Mouse (Mus musculus) neutrophil, adult 5-6 weeks (primary cell): ENCODE results near the gene Ccdc85c. TPM values are rescaled to one million over a fixed set of nuclear protein-coding genes. Genes with fewer than 3 reads are reported as not detected.

Experiments used
- ATAC-seq: fragments of 151-379, 151-347 bp; 2 replicates; pipeline ENCODE4 v1.8.0; 2017; ENCODE audit warnings: mild to moderate bottlenecking, moderate TSS enrichment; ENCODE audit not compliant: insufficient number of reproducible peaks, poor library complexity, low FRiP score, severe bottlenecking; ENCODE audit errors: extremely low read depth
- total RNA-seq: library from RNA; stranded (forward); fragments of 200-1000 nt; gene quantifications from 2 replicates; pipeline ENCODE4 v1.2.3, GENCODE M21; 2017

The Ccdc85c gene
- total RNA-seq, 1 experiment from 2014 or later: 0.23 TPM

DNA sequence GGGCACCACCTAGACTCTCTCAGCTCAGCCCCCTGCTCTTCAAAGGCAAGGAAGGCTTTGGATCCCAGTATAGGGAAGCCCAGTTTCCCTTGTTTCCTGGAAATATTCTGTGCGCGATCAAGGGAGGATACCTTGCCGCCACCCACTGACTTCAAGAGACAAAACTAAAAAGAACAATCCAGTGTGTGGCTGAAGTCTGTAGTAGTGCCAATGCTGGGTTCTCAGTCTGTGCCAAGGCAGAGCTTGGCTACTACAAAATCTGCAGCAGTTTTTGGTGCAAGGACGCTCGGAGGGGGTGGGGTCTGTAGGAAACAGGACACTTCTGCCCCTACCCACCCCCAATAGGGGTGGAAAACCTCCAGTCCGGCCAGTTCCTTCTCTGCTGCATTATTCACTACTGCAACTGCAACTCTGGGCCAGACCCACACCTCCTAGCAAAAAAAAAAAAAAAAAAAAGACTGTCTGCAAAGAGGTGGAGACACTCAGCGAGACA lies 3.0 kb downstream of the Ccdc85c start:
- ATAC-seq: no peak

- no peak for ATAC-seq
These were observed 3.7 kb downstream of the Ccdc85c start for GRCm38 (mm10) chr12:108271351-108272142.

DNA sequence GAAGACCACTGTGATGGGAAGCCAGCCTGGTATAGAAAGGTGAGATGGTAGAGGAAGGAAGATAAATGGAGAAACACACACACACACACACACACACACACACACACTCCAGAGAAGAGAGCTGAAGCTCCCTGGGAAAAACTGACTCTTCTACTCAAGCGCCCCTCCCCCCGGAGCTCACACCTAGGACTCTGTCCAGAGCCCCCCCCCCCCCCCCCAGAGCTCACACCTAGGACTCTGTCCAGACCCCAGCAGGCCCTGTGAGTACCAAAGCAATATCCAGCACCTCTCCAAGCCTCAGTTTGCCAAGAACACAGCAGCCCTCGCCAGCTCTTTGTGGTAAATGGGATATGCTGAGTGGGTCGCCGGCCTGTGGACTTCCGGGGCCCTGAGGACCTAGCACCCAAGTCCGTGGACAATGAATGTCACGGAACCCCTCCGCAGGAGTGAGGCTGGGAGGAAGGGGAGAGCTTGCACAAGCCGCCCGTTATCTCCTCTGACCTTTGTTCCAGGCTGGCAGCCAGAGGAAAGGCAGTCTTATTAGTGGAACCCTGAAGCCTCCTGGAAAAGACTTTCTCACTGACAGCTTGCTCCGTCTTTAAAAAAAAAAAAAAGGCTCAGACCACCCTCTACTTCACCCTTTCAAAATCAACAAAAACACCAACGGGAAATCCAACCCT lies 4.8 kb downstream of the Ccdc85c start:
- ATAC-seq: no peak

- ATAC-seq: no peak
These were observed 5.5 kb downstream of the Ccdc85c start for GRCm38 (mm10) chr12:108269699-108270098.

- ATAC-seq: no peak
These were observed 6.3 kb downstream of the Ccdc85c start for GRCm38 (mm10) chr12:108268970-108269369.

DNA sequence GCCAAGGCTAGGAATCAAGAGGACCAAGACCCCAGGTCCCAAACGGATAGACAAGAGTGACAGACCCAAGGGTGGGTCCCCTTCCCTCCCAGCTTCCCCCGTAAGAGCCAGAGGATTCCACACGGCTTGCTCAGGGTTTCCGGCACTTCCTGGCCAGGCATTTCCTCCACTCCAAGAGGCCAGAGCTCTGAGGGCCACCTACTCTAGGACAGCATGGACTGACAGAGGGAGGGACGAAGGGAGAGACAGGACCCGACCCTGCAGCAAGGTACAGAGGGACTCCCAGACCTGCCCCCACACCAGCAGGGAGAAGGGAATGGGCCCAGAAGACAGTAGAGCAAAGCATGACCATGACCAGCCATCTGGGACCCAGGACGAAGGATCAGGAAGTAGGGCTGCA lies 7.6 kb downstream of the Ccdc85c start:
- ATAC-seq: no peak

GRCm38 (mm10) chr12:108265831-108266619 lies 9.2 kb downstream of the Ccdc85c start:
- ATAC-seq: no peak

DNA sequence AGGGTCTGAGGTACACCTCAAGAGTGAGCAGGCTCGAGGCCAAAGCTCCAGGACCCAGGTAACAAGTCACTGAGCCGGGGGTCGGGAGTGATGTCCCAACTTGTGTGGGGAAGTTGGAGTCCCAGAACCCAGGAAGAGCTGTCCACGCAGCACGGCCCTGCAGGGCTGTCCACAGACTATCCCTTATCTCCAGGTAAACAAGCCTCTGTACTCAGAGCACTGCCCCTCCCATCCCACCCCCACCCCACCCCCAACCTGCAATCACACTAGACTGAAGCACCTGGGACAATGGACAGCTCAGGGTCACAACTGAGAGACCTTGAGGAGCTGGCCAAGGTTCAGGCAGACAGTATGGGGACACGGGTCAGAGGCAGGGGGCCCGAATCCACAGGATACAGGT lies 10.3 kb downstream of the Ccdc85c start:
- no peak for ATAC-seq

DNA sequence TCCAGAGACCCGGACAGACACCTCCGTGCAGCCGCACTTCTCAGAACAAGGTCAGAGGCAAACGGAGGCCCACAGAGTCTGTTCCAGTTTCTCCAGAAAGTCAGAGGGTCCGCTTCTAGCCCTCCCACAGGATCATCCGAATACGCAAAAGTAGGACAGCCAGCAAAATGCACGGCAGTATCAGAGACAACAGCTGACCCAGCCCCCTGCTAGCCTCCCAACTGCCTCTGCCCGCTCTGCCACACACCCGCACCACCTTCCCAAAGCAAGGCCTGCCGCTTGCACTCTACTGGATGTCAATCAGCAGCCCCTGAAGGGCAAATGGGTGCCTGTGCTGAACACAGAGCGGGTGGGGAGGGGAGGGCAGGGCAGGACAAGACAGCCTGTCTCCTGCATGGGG lies 14.3 kb downstream of the Ccdc85c start:
- no peak for ATAC-seq

DNA sequence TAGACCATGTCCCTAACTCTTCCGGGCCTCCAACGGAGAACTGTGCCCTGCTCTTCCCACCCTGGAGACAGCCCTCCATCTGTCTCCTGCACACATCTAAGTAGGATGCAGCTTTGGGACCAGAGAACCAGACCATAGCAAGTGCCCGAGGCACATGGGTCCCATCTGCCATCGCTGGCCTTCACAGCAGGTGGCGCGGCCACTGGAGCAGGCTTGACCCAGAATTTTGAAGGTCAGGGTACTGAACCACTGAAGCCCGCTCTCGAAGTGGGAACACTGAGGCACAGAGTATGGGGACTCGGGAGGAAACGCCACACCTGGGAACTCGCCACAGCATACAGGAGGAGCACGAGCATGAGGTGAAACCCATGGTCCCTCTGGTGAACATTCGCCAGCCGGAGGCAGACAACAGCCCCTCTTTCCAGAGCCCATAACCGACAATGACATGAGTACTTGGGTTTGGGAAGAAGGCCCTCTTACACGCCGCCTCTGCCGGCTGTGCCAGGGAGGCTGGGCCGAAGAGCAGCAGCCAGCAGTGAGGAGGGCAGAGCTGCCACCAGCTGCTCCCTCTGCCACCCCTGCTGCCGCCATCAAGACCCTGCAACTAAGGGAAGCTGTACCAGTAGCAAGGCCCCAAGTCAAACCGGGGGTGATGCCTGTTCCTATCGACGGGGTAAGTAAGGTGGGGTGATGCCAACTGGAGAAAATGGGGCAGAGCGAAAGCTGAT lies 15.7 kb downstream of the Ccdc85c start:
- ATAC-seq: no peak

DNA sequence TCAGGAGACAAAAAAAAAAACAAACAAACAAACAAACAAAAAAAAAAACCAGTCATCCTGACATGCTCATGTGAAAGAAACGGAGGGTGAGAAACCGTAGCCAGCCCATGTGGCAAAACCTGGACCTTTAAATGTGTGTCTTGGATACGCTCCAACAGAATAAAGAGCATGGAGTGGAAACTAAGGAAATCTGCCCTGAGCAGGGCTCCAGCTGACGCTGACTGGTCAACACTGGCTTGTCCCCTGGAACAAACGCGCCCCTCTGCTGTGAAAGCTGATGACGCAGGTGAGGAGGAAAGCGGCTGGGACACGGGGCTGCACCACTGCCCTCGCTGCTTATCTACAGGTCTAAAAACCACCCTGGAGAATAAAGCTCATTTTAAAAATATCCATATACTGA lies 18.5 kb downstream of the Ccdc85c start:
- ATAC-seq: no peak

GRCm38 (mm10) chr12:108255960-108256359 lies 19.3 kb downstream of the Ccdc85c start:
- ATAC-seq: no peak

GRCm38 (mm10) chr12:108255511-108255919 lies 19.7 kb downstream of the Ccdc85c start:
- no peak for ATAC-seq

DNA sequence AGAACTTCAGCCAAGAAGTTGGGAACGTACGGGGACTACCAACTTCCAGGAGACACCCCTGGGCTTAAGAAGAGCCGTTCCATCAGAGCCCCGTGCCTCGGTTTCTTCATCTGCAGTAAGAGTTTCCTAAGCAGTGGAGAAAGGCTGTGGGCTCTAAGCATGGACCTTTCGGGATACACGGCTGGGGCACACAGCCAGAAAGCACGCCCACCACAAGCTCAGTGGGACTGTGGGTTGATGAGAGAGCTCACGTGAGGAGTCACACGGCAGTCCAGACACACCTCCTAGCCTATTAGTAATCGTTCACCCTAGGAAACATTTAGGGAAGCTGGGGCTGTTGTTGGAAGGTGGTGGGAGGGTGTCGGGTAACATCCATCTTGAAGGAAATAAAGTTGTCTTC lies 22.2 kb downstream of the Ccdc85c start:
- no peak for ATAC-seq

- ATAC-seq: no peak
These were observed 23.2 kb downstream of the Ccdc85c start for GRCm38 (mm10) chr12:108251825-108252542.

DNA sequence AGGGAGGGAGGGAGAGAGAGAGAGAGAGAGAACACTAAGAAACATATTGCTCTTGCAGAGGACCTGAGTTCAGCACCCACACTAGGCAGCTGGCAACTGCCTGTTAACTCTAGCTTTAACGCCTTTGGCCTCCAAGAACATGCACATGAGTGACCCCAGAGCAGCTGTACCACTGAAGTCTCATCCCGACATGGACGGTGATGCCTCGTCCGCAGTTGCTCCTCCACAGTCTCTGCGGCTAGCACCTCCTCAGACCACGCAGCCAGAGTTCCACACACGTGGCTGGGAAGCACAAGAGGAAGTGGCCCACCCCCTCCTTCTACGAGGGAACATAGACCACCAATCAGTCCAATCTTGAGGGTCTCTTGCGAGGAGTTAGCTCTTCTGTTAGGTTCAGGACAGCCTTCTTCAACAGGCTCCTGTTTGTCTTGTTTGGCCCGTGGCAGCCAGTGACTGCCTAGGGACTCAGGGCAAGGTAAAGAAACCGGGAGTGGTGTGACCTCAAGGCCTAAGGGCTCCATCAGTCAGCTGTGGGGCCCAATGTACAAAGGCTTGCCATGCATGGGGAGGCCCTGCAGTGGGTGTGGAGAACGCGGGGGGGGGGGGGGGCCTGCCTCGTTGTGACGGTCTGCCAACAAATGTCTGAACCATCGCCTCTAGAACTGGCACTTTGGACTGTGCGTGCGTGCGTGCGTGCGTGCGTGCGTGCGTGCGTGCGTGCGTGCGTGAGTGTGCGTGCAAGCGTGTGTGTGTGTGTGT lies 24.0 kb downstream of the Ccdc85c start:
- no peak for ATAC-seq

- no peak for ATAC-seq
These were observed 25.7 kb downstream of the Ccdc85c start for GRCm38 (mm10) chr12:108249522-108249921.

DNA sequence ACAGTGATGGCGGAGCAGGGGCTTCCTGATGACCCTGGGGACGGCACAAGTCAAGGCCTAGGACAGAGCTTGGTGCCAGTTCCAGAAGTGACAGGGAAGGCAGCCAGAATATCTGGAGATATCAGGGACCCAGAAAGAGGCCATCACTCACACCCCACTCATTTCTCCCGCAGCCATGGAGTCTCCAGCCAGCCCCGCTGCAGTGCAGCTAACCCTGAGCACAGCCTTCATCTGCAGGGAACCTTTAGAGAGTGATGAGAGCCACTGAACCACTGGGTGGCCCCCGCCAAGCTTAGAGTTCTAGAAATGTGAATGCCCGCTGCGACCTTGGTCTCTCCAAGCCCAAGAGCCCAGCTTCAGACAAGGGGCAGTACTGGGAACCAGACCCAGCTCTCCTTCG lies 26.2 kb downstream of the Ccdc85c start:
- no peak for ATAC-seq
